Mouse (Mus musculus): Measurements from ENCODE around the gene Clec16a. TPM values are rescaled to one million over a fixed set of nuclear protein-coding genes. Genes with fewer than 3 reads are reported as not detected.

The Clec16a gene
- total and polyA plus RNA-seq, 3 experiments: 20.0 to 24.2 (median 20.5) TPM

DNA sequence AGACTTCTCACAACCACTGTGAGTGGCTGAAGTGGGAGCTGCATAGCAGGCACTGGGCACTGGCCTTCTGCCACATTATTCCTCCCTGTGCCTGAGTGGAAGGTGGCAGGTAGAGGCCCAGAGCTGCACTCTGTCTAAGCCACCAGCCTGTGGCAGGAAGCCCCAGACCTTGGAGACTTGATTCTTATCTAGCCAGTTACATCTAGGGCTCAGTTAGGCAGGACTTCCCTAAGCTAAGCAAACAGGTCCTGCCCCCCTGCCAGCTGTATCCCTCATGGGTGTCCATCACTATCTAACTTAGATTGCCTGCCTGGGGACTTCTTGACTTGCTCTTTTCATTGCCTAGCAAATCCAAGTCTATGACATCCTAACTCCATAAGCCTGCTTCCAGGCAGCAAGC is 127.4 kb downstream of the Clec16a start:
- Histone ChIP-seq H3K79me2 (replicated peaks; ENCODE audit: control insufficient read depth, extremely low read depth, insufficient read depth, poor library complexity, severe bottlenecking) (no peaks in the 10 kb centered on the region), H3K27ac (ENCODE audit: insufficient read depth, low read depth) (no peak overlapping the region), H3K27me3 (replicated peaks) (no peaks in the 10 kb centered on the region), H3K4me2 (ENCODE audit: insufficient read depth, low read depth, poor library complexity, severe bottlenecking) (no peak overlapping the region), H3K9me3 (replicated peaks; ENCODE audit: low read length) (no peaks in the 10 kb centered on the region), H3K36me3 (replicated peaks in 1 of 2; ENCODE audit: control insufficient read depth in 1 of 2, insufficient read depth in 1 of 2, low read length in 1 of 2) (no peaks in the 10 kb centered on the region), H3K4me1 (ENCODE audit: control insufficient read depth in 1 of 2, insufficient read depth in 2 of 2) (peaks cover 30 to 49% of the 10 kb centered on the region in 2 experiments), H3K9ac (ENCODE audit: insufficient read depth, low read depth) (no peak overlapping the region), H3K4me3 (replicated peaks in 1 of 3; ENCODE audit: low read depth in 2 of 3, low read length in 2 of 3, poor library complexity in 1 of 3) (no peak overlapping the region)
- TF ChIP-seq POLR2AphosphoS2 (IDR thresholded peaks at IDR 0.05; ENCODE audit: low read depth, low read length) (no peak), ELF1 (IDR thresholded peaks at IDR 0.05; ENCODE audit: low read depth, low read length) (no peak), CHD1 (IDR thresholded peaks at IDR 0.05; ENCODE audit: low read depth, low read length) (no peak), ZC3H11A (IDR thresholded peaks at IDR 0.05; ENCODE audit: low read depth, low read length) (no peak), TBP (conservative IDR thresholded peaks at IDR 0.05; ENCODE audit: low read depth, low read length) (no peak), EP300 (IDR thresholded peaks at IDR 0.05; ENCODE audit: low read length) (no peak), TCF12 (IDR thresholded peaks at IDR 0.05; ENCODE audit: low read depth, low read length) (no peak), GABPA (IDR thresholded peaks at IDR 0.05; ENCODE audit: insufficient replicate concordance, low read depth, low read length) (no peak), SMC3 (IDR thresholded peaks at IDR 0.05; ENCODE audit: low read depth, low read length) (no peak), ZMIZ1 (IDR thresholded peaks at IDR 0.05; ENCODE audit: low read depth, low read length) (no peak), E2F4 (IDR thresholded peaks at IDR 0.05; ENCODE audit: insufficient replicate concordance, low read depth, low read length) (no peak), MAX (IDR thresholded peaks at IDR 0.05; ENCODE audit: low read length) (no peak)
- dilution Hi-C loops (cut with MboI; ENCODE audit: extremely low pct_ligation_motif_present, extremely low pct_unique_long_range_greater_than_20kb, low sequenced_read_pairs) (no loop called here), in situ Hi-C loops (cut with MboI; ENCODE audit: low pct_ligation_motif_present, low pct_unique_long_range_greater_than_20kb, low sequenced_read_pairs) (no loop called here)
- no peak for DNase-seq (ENCODE audit: extremely low read depth)

- in situ Hi-C loops (cut with MboI; ENCODE audit: low pct_ligation_motif_present, low pct_unique_long_range_greater_than_20kb, low sequenced_read_pairs): no loop called here
- Histone ChIP-seq H3K9ac (ENCODE audit: insufficient read depth, low read depth) (no peak overlapping the region), H3K27me3 (replicated peaks) (no peaks in the 10 kb centered on the region), H3K4me3 (replicated peaks in 1 of 3; ENCODE audit: low read depth in 2 of 3, low read length in 2 of 3, poor library complexity in 1 of 3) (no peak overlapping the region), H3K9me3 (replicated peaks; ENCODE audit: low read length) (no peaks in the 10 kb centered on the region), H3K79me2 (replicated peaks; ENCODE audit: control insufficient read depth, extremely low read depth, insufficient read depth, poor library complexity, severe bottlenecking) (no peaks in the 10 kb centered on the region), H3K27ac (ENCODE audit: insufficient read depth, low read depth) (no peak overlapping the region), H3K36me3 (replicated peaks in 1 of 2; ENCODE audit: control insufficient read depth in 1 of 2, insufficient read depth in 1 of 2, low read length in 1 of 2) (no peaks in the 10 kb centered on the region), H3K4me2 (ENCODE audit: insufficient read depth, low read depth, poor library complexity, severe bottlenecking) (no peak overlapping the region), H3K4me1 (ENCODE audit: control insufficient read depth in 1 of 2, insufficient read depth in 2 of 2) (peaks cover 24 to 39% of the 10 kb centered on the region in 2 experiments)
- dilution Hi-C loops (cut with MboI; ENCODE audit: extremely low pct_ligation_motif_present, extremely low pct_unique_long_range_greater_than_20kb, low sequenced_read_pairs): no loop called here
- no peak for DNase-seq (ENCODE audit: extremely low read depth)
- TF ChIP-seq USF1 (IDR thresholded peaks at IDR 0.05; ENCODE audit: low read depth, low read length) (no peak), KAT2A (IDR thresholded peaks at IDR 0.05; ENCODE audit: insufficient replicate concordance, low read length) (no peak), HCFC1 (IDR thresholded peaks at IDR 0.05; ENCODE audit: low read depth, low read length) (no peak), MYC (IDR thresholded peaks at IDR 0.05; ENCODE audit: low read depth, low read length) (no peak), TCF12 (IDR thresholded peaks at IDR 0.05; ENCODE audit: low read depth, low read length) (no peak), ZNF384 (IDR thresholded peaks at IDR 0.05; ENCODE audit: low read depth, low read length) (no peak), TBP (conservative IDR thresholded peaks at IDR 0.05; ENCODE audit: low read depth, low read length) (no peak), RAD21 (IDR thresholded peaks at IDR 0.05; ENCODE audit: low read depth, low read length) (no peak), NELFE (IDR thresholded peaks at IDR 0.05; ENCODE audit: low read depth, low read length) (no peak), CHD2 (IDR thresholded peaks at IDR 0.05; ENCODE audit: low read length) (no peak), ZC3H11A (IDR thresholded peaks at IDR 0.05; ENCODE audit: low read depth, low read length) (no peak), EP300 (IDR thresholded peaks at IDR 0.05; ENCODE audit: low read length) (no peak), ETS1 (conservative IDR thresholded peaks at IDR 0.05; ENCODE audit: low read depth, low read length) (no peak)
Measured at GRCm38 (mm10) chr16:10674020-10674419, 128.9 kb downstream of the Clec16a start.
